Mouse (Mus musculus) embryonic facial prominence, embryonic 13.5 days (tissue): ENCODE results near the gene Ecm2. TPM values are rescaled to one million over a fixed set of nuclear protein-coding genes. Genes with fewer than 3 reads are reported as not detected.

Experiments used
- ATAC-seq: fragments of 200-750 bp; cut with Nextera tagmentation; 2 replicates; pipeline ENCODE4 v1.8.0; 2017; ENCODE audit warnings: low read depth; ENCODE audit not compliant: insufficient number of reproducible peaks, insufficient read depth, low FRiP score, low TSS enrichment
- H3K27ac ChIP-seq: fragments of 300-500 bp; sonication (generic); 2 replicates; pipeline ENCODE4 v1.5.1; 2015; ENCODE audit warnings: moderate library complexity, mild to moderate bottlenecking, inconsistent platforms
- H3K27me3 ChIP-seq: fragments of 300-500 bp; sonication (generic); 2 replicates; pipeline ENCODE4 v1.6.1; 2015; ENCODE audit warnings: mild to moderate bottlenecking, inconsistent platforms
- H3K36me3 ChIP-seq: fragments of 300-500 bp; sonication (generic); 2 replicates; pipeline ENCODE4 v1.6.1; 2015; ENCODE audit warnings: mild to moderate bottlenecking, inconsistent platforms
- H3K4me1 ChIP-seq: fragments of 300-500 bp; sonication (generic); 2 replicates; pipeline ENCODE4 v1.6.1; 2015; ENCODE audit warnings: inconsistent platforms
- H3K4me2 ChIP-seq: fragments of 300-500 bp; sonication (generic); 2 replicates; pipeline ENCODE4 v1.6.1; 2015; ENCODE audit warnings: moderate library complexity, mild to moderate bottlenecking, inconsistent platforms
- H3K4me3 ChIP-seq: fragments of 300-500 bp; sonication (generic); 2 replicates; pipeline ENCODE4 v1.5.1; 2015; ENCODE audit warnings: mild to moderate bottlenecking, inconsistent platforms
- H3K9ac ChIP-seq: fragments of 300-500 bp; sonication (generic); 2 replicates; pipeline ENCODE4 v1.6.1; 2015; ENCODE audit warnings: mild to moderate bottlenecking, inconsistent platforms
- H3K9me3 ChIP-seq: fragments of 300-500 bp; sonication (generic); 2 replicates; pipeline ENCODE4 v1.6.1; 2016; ENCODE audit warnings: inconsistent platforms
- WGBS: fragments of 180-500 bp; shearing (Covaris S2); methylation state at CpG from one replicate; pipeline ENCODE4 v1.1.7; 2015; ENCODE audit warnings: mixed read lengths; 5-methylcytosine and 5-hydroxymethylcytosine counted together
- polyA plus RNA-seq: library from polyadenylated mRNA; unstranded; fragments of >200 nt; fragmentation: Nextera tagmentation; extraction: Ambion mirVana; gene quantifications from 2 replicates; pipeline ENCODE4 v1.2.1, GENCODE M21; 2015

Gene Ecm2
- 1.3 and 1.4 TPM in 2 replicates for polyA plus RNA-seq

GRCm38 (mm10) chr13:49504510-49504909 lies at the start of gene Ecm2:
Ecm2 (plus strand) TSS chr13:49504810.
- Histone ChIP-seq H3K9ac (no peak within 1 kb of the TSS), H3K4me2 (no peak within 1 kb of the TSS), H3K27ac (no peak within 1 kb of the TSS), H3K27me3 (no peaks in the 10 kb centered on the region), H3K36me3 (no peaks in the 10 kb centered on the region), H3K4me1 (peaks cover 6% of the 10 kb centered on the region; the same call in 1 of the 2 replicates), H3K4me3 (no peak within 1 kb of the TSS), H3K9me3 (no peaks in the 10 kb centered on the region)
- 60% methylated on average over 4 of the region's 4 CpGs for WGBS
- no peak for ATAC-seq

DNA sequence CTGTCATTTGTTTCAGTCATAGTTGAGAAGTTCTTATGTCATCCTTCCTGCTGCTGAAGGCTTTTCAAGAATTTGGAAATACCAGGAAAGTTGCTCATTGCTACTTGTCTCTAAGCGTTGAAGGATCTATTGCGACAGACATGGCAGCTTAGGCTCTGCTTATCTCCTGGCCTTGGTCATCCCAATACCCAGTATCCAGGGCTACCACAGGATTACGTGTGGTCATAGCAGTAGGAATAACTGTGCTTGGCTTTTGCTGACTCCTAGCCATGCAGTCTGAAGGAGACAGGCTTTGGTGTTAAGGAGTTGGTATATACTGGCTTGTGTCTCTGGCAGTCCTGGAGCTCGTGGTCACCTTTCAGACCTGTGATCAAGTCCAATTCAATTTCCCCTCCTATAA lies 44.3 kb upstream of the Ecm2 start:
- no peaks in the 10 kb centered on the region for H3K9me3 ChIP-seq
- H3K27ac ChIP-seq: peak overlapping the region; percentile 44; the same call in 1 of the 2 replicates
- no peak overlapping the region for H3K4me2 ChIP-seq
- no peak for ATAC-seq
- no peak overlapping the region for H3K9ac ChIP-seq
- H3K36me3 ChIP-seq: peaks cover 55% of the 10 kb centered on the region
- no peak overlapping the region for H3K4me3 ChIP-seq
- no peaks in the 10 kb centered on the region for H3K27me3 ChIP-seq
- 94% methylated on average over 4 of the region's 4 CpGs for WGBS
- no peaks in the 10 kb centered on the region; the same call in 1 of the 2 replicates for H3K4me1 ChIP-seq

DNA sequence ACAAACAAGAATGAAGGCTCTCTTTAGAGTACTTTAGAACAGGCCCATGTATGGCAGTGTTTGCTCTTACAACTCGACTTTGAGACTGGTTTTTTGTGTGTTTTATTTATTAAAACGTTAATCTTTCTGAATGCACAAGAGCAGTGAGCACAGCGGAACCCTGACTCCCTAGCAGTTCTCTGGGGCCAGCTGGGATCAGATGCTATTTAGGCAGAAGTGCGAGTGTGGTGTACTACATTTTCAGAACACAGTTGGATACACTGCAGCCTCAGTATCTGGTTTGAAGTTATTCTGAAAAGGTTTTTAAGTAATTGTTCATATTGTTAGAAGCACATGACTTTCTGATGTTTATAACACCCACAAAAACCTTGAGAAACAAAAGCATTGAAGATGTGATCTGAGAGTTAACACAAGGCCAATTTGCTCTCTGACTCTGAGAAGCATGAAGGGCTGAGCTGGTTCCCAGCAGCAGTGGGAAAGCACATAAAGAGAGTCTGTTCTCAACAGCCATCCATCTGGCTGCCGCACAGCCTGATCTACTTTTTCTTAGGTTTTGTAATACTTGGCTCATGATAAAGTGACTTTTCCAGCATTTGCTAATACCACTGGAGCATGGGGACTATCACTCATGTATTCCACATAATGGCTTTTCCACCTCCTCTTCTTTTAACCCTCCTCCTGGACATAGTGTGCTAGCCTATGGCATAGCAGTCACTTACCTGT lies 43.8 kb upstream of the Ecm2 start:
- no peak for ATAC-seq
- Histone ChIP-seq H3K27me3 (no peaks in the 10 kb centered on the region), H3K36me3 (peaks cover 57% of the 10 kb centered on the region), H3K27ac (peak overlapping the region; percentile 44), H3K9ac (no peak overlapping the region), H3K4me2 (no peak overlapping the region), H3K4me1 (peaks cover 5% of the 10 kb centered on the region), H3K4me3 (no peak overlapping the region), H3K9me3 (no peaks in the 10 kb centered on the region)
- 82% methylated on average over 5 of the region's 5 CpGs for WGBS

GRCm38 (mm10) chr13:49461458-49462132 lies 43.0 kb upstream of the Ecm2 start:
- Histone ChIP-seq H3K27ac (peak overlapping the region; percentile 44; the same call in 1 of the 2 replicates), H3K4me2 (no peak overlapping the region), H3K4me3 (no peak overlapping the region), H3K9me3 (no peaks in the 10 kb centered on the region), H3K27me3 (no peaks in the 10 kb centered on the region), H3K4me1 (peaks cover 12% of the 10 kb centered on the region), H3K36me3 (peaks cover 57% of the 10 kb centered on the region), H3K9ac (no peak overlapping the region)
- no peak for ATAC-seq
- 83% methylated on average over 15 of the region's 15 CpGs for WGBS

- Histone ChIP-seq H3K36me3 (peaks cover 56% of the 10 kb centered on the region), H3K4me1 (peaks cover 26% of the 10 kb centered on the region), H3K4me2 (no peak overlapping the region), H3K9ac (no peak overlapping the region), H3K9me3 (no peaks in the 10 kb centered on the region), H3K4me3 (no peak overlapping the region), H3K27me3 (no peaks in the 10 kb centered on the region), H3K27ac (no peak overlapping the region)
- no peak for ATAC-seq
- WGBS: 96% methylated on average over 2 of the region's 2 CpGs
Observed at GRCm38 (mm10) chr13:49462921-49463320, 41.7 kb upstream of the Ecm2 start.

- Histone ChIP-seq H3K27me3 (no peaks in the 10 kb centered on the region), H3K4me1 (peaks cover 27% of the 10 kb centered on the region), H3K4me2 (no peak overlapping the region), H3K9ac (no peak overlapping the region), H3K27ac (peak overlapping the region; percentile 97), H3K36me3 (peaks cover 39% of the 10 kb centered on the region), H3K4me3 (no peak overlapping the region), H3K9me3 (no peaks in the 10 kb centered on the region)
- ATAC-seq: no peak
- 89% methylated on average over 4 of the region's 4 CpGs for WGBS
Observed at GRCm38 (mm10) chr13:49465875-49466274, 38.7 kb upstream of the Ecm2 start.

DNA sequence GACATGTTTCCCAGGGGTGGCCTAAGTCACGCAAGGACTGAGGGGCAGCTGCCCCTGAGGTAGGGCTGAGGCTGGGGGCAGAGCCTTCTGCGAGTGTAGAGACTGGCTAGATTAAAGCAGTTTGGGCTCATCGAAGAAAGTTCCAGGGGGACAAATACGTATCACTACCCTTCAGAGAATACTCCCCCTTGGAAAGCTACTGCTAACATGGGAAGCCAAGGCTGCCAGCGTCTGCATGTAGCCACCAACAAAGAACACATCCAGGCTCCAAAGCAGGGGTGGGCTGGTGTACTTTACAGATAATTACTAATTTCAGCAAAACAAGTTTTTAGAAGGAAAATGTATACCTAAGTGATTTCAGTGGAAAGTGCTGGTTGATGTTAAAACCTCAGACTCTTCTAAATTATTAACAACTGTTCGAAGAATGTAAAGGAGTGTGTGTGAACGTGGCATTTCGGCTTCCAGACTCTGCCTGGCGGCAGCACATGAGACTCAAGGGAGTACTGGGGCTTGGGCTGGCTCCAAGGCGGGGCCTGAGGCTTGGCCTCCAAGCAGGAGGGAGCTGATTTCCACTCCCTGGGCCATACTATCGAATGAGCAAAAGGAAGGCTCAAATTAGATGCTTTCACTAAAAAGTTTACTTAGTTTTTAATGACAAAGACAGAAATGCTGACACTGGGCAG lies 38.1 kb upstream of the Ecm2 start:
- WGBS: 20% methylated on average over 11 of the region's 11 CpGs
- peak; percentile 86 for ATAC-seq
- Histone ChIP-seq H3K9ac (peak overlapping the region; percentile 51; the same call in 1 of the 2 replicates), H3K4me3 (no peak overlapping the region), H3K4me1 (peaks cover 29% of the 10 kb centered on the region), H3K36me3 (peaks cover 32% of the 10 kb centered on the region), H3K9me3 (no peaks in the 10 kb centered on the region), H3K27ac (peak overlapping the region; percentile 97), H3K27me3 (no peaks in the 10 kb centered on the region), H3K4me2 (peak overlapping the region; percentile 14; the same call in 1 of the 2 replicates)

DNA sequence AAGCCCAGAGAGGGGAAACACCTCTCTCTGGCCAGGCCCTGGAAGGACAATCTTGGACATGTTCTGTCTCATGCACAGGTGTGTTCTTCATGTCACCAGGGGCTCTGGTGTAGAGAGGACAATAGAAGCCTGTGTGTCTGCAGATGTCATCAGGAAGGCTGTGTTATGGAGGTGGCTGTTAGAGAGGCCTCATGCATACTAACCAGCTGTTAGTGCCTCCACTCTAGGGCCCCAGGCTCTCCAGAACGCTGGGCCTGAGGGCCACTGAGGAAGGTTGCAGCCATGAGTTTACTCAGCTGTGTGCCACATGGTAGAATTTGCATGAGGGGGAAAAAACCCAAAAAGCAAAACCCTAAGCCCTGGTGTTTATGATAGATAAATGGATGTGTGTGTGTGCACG lies 37.0 kb upstream of the Ecm2 start:
- Histone ChIP-seq H3K27me3 (no peaks in the 10 kb centered on the region), H3K9me3 (no peaks in the 10 kb centered on the region), H3K4me2 (no peak overlapping the region), H3K4me1 (peaks cover 29% of the 10 kb centered on the region), H3K4me3 (no peak overlapping the region), H3K27ac (peak overlapping the region; percentile 97), H3K9ac (no peak overlapping the region), H3K36me3 (peaks cover 22% of the 10 kb centered on the region)
- ATAC-seq: no peak
- 34% methylated on average over 2 of the region's 2 CpGs for WGBS

DNA sequence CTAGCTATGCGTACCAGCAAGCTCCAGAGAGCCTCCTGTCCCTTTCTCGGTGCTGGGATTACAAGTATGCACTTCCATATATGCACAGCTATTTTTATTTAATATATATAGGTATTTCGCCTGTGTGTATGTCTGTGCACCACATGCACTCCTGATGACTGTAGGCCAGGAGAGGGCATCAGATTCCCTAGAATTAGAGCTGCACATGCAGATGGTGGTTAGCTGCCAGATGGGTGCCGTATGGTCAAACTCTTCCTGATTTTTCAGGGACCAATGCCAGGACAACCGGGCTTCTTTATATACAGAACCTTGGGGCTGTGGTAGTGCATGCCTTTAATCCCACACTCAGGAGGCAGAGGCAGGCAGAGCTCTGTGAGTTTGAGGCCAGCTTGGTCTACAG lies 35.6 kb upstream of the Ecm2 start:
- peaks cover 29% of the 10 kb centered on the region for H3K4me1 ChIP-seq
- no peak overlapping the region for H3K4me2 ChIP-seq
- no peak for ATAC-seq
- no peak overlapping the region for H3K27ac ChIP-seq
- no peak overlapping the region for H3K9ac ChIP-seq
- WGBS: 87% methylated on average over 5 of the region's 5 CpGs
- H3K36me3 ChIP-seq: peaks cover 16% of the 10 kb centered on the region
- no peak overlapping the region for H3K4me3 ChIP-seq
- no peaks in the 10 kb centered on the region for H3K9me3 ChIP-seq
- H3K27me3 ChIP-seq: no peaks in the 10 kb centered on the region

DNA sequence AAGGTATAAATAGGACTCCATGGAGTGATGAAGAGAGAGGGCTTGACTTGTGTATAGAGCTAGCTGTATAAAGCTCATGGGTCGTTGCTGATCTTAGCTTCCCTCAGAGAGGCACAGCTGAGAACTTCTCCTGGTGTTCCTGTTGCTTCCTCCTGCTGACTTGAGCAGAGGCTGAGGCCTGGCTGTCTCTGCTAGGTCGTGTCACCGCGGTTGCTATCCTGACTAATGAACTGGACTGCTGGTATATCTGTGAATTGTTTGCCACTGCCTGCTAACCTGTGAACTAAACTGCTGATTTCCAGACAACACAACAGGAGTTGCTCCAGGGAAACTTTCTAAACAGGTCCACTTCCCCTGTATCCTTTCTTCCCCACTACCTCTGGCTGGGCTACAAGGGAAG lies 34.3 kb upstream of the Ecm2 start:
- peaks cover 29% of the 10 kb centered on the region for H3K4me1 ChIP-seq
- no peak overlapping the region for H3K4me2 ChIP-seq
- peaks cover 3% of the 10 kb centered on the region; the same call in 1 of the 2 replicates for H3K36me3 ChIP-seq
- no peak overlapping the region for H3K9ac ChIP-seq
- H3K27me3 ChIP-seq: no peaks in the 10 kb centered on the region
- 92% methylated on average over 4 of the region's 4 CpGs for WGBS
- H3K4me3 ChIP-seq: no peak overlapping the region
- no peak for ATAC-seq
- no peaks in the 10 kb centered on the region for H3K9me3 ChIP-seq
- no peak overlapping the region for H3K27ac ChIP-seq

DNA sequence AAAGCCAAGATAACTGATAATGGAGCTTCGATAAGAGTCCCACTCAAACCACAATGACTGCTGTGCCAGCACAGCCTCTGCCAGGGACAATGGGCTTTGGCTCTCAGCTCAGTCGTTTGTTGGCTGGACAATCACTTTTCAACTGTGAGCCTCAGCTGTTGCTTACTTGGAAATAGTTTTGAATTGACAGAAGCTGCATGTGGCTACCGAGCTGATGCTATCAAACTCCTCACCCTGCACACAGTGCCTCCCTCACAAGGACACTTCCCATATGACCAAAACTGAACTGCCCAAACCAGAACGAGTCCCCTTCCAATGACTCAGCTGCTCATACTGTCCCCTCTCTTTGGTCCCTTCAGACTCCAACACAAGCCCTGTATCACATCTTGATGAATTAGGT lies 33.8 kb upstream of the Ecm2 start:
- peaks cover 25% of the 10 kb centered on the region for H3K4me1 ChIP-seq
- H3K9me3 ChIP-seq: no peaks in the 10 kb centered on the region
- no peaks in the 10 kb centered on the region for H3K27me3 ChIP-seq
- H3K27ac ChIP-seq: no peak overlapping the region
- no peak overlapping the region for H3K4me2 ChIP-seq
- WGBS: 78% methylated on average over 4 of the region's 4 CpGs
- H3K9ac ChIP-seq: no peak overlapping the region
- ATAC-seq: no peak
- no peaks in the 10 kb centered on the region for H3K36me3 ChIP-seq
- no peak overlapping the region for H3K4me3 ChIP-seq
